Mouse (Mus musculus) erythroblast, embryonic 14.5 days (primary cell): ENCODE data around the gene Gm10770.
"Not testable (repeated sequence)": the region's sequence is repeated elsewhere in the genome, so short reads cannot be mapped to it uniquely, and the experiment has no call there.

Experiments used
- GATA1 ChIP-seq: IDR thresholded peaks from 2 replicates; pipeline ENCODE4 v1.6.1; 2012; ENCODE audit warnings: low read length, inconsistent platforms, mixed read lengths
- TAL1 ChIP-seq: IDR thresholded peaks from 3 replicates; pipeline ENCODE4 v1.6.1; 2012; ENCODE audit warnings: low read length, inconsistent platforms, mixed read lengths

GRCm38 (mm10) chr2:150217600-150218362 lies 38.3 kb upstream of the Gm10770 start, which contains the start of gene Zfp937:
- TF ChIP-seq GATA1, TAL1: not testable (repeated sequence)
